11 mouse cellular contexts compared by ENCODE assay signal in the genomic region with DNA sequence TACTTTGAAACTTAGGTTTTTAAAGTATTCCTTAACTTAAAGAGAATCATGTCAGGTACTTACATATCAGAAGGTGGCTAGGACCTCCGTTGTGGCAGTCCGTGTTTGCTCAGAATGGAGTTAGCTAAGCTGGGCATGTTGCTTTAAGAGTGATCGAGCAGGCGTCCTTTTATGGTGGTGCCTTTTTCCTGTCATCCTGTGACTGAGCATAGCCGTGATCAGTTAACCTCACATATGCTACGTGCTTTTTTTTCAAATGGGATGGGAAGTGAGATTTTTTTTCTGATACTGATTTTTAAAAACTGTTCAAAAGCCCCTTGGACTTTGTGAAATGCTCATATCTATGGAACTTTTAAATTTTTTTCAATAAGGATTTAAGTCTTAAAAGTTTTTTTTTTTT. TPM values are rescaled to one million over a fixed set of nuclear protein-coding genes. Genes with fewer than 3 reads are reported as not detected.
DNase-seq lines count a peak whose midpoint lies in the region; ATAC-seq and TF ChIP-seq lines count a peak whose summit lies in the region.
"Had no signal": no experiment of that assay in that cellular context is flagged by ENCODE, and none has a peak within 500 bp of the region (broad histone marks: within the 10 kb centered on the region; RNA-seq: fewer than 3 reads in every experiment).

A gene (minus strand): TSS at position 206 of the 400 bp plus-strand sequence.

- 32% methylated on average over 6 of the region's 6 CpGs for WGBS in kidney, embryonic 14.5 days
- 40% methylated on average over 6 of the region's 6 CpGs for WGBS in embryonic facial prominence, embryonic 14.5 days
- 13% methylated on average over 6 of the region's 6 CpGs for WGBS in liver, embryonic 13.5 days (ENCODE audit: insufficient replicate concordance)
- 73% methylated on average over 6 of the region's 6 CpGs for WGBS in cerebellum, adult 2 months

- H3K36me3 ChIP-seq in kidney, embryonic 14.5 days (ENCODE audit: control insufficient read depth, insufficient read depth, low read length): no peaks in the 10 kb centered on the region
- H3K36me3 ChIP-seq in embryonic facial prominence, embryonic 14.5 days (ENCODE audit: control insufficient read depth, insufficient read depth, low read length): no peaks in the 10 kb centered on the region
- no peaks in the 10 kb centered on the region for H3K36me3 ChIP-seq in liver, embryonic 13.5 days

- no peak for DNase-seq in kidney, adult 11 months
- DNase-seq in CD4-positive helper T cell, adult 2 months (ENCODE audit: low read depth, low spot score): peak; percentile 86
- DNase-seq in embryonic facial prominence, embryonic 14.5 days (ENCODE audit: low spot score): no peak
- no peak for DNase-seq in liver, embryonic 13.5 days
- DNase-seq in adrenal gland, adult (ENCODE audit: inconsistent age in 2 of 2, low spot score in 1 of 2): no peak
- no peak for DNase-seq in cerebellum, adult 2 months
- DNase-seq in left cerebral cortex, postnatal 10 days (ENCODE audit: extremely low spot score in 1 of 2, low spot score in 2 of 2): no peak
- DNase-seq: lung, postnatal 10 days had no signal

- intact Hi-C loops in left cerebral cortex, postnatal 10 days (cut with DNase I): no loop called here

- peak within 1 kb of the TSS; percentile 18; the same call in 1 of the 2 replicates for H3K4me3 ChIP-seq in kidney, embryonic 14.5 days (ENCODE audit: low read length)
- H3K4me3 ChIP-seq in embryonic facial prominence, embryonic 14.5 days (ENCODE audit: low read depth, low read length): no peak within 1 kb of the TSS
- H3K4me3 ChIP-seq in liver, embryonic 13.5 days (replicated peaks): peak within 1 kb of the TSS; percentile 2; the same call in 1 of the 2 replicates
- no peak within 1 kb of the TSS for H3K4me3 ChIP-seq in cerebellum, adult 2 months (replicated peaks; ENCODE audit: insufficient read depth, low read depth, low read length)

- no peaks in the 10 kb centered on the region for H3K27me3 ChIP-seq in kidney, embryonic 14.5 days (ENCODE audit: control insufficient read depth, insufficient read depth, low read length)
- H3K27me3 ChIP-seq in embryonic facial prominence, embryonic 14.5 days (replicated peaks; ENCODE audit: control insufficient read depth, insufficient read depth, low read length): no peaks in the 10 kb centered on the region
- H3K27me3 ChIP-seq in liver, embryonic 13.5 days: no peaks in the 10 kb centered on the region
- H3K27me3 ChIP-seq in cerebellum, adult 2 months (ENCODE audit: control insufficient read depth, insufficient read depth, low read length): no peaks in the 10 kb centered on the region

- no peak within 1 kb of the TSS for H3K27ac ChIP-seq in kidney, embryonic 14.5 days (ENCODE audit: low read depth, low read length)
- 0 out of 2 replicates have a peak within 1 kb of the TSS, but pooled peaks have one; percentile 39 for H3K27ac ChIP-seq in embryonic facial prominence, embryonic 14.5 days (replicated peaks; ENCODE audit: low read depth, low read length)
- H3K27ac ChIP-seq in liver, embryonic 13.5 days: no peak within 1 kb of the TSS
- H3K27ac ChIP-seq in cerebellum, adult 2 months (ENCODE audit: insufficient read depth, low read length): no peak within 1 kb of the TSS

- peaks cover 29% of the 10 kb centered on the region for H3K4me1 ChIP-seq in kidney, embryonic 14.5 days (ENCODE audit: control insufficient read depth, insufficient read depth, low read length)
- no peaks in the 10 kb centered on the region for H3K4me1 ChIP-seq in embryonic facial prominence, embryonic 14.5 days (ENCODE audit: control insufficient read depth, insufficient read depth, low read length)
- peaks cover 45% of the 10 kb centered on the region for H3K4me1 ChIP-seq in liver, embryonic 13.5 days (replicated peaks)
- no peaks in the 10 kb centered on the region for H3K4me1 ChIP-seq in cerebellum, adult 2 months (ENCODE audit: control insufficient read depth, insufficient read depth, low read length)

- H3K4me2 ChIP-seq in kidney, embryonic 14.5 days (replicated peaks; ENCODE audit: low read depth, low read length): no peak within 1 kb of the TSS
- no peak within 1 kb of the TSS for H3K4me2 ChIP-seq in embryonic facial prominence, embryonic 14.5 days (ENCODE audit: low read depth, low read length)
- 0 out of 2 replicates have a peak within 1 kb of the TSS, but pooled peaks have one; percentile 12 for H3K4me2 ChIP-seq in liver, embryonic 13.5 days

- no peak for TF ChIP-seq CTCF in cerebellum, adult 2 months (IDR thresholded peaks at IDR 0.05; ENCODE audit: borderline replicate concordance, insufficient read depth, low read depth, low read length)

- no peaks in the 10 kb centered on the region for H3K9me3 ChIP-seq in kidney, embryonic 14.5 days (ENCODE audit: control insufficient read depth, low read length)
- no peaks in the 10 kb centered on the region for H3K9me3 ChIP-seq in embryonic facial prominence, embryonic 14.5 days (ENCODE audit: control insufficient read depth, low read length)
- no peaks in the 10 kb centered on the region for H3K9me3 ChIP-seq in liver, embryonic 13.5 days (replicated peaks)
- H3K9me3 ChIP-seq: G1E had no signal

- no peak for ATAC-seq in kidney, embryonic 14.5 days (ENCODE audit: low FRiP score, low TSS enrichment)
- ATAC-seq in embryonic facial prominence, embryonic 14.5 days (ENCODE audit: low read depth): no peak
- no peak for ATAC-seq in liver, embryonic 13.5 days (ENCODE audit: low read depth)
- ATAC-seq: hindbrain, embryonic 16.5 days had no signal

- no peak within 1 kb of the TSS for H3K9ac ChIP-seq in kidney, embryonic 14.5 days (ENCODE audit: low read depth, low read length)
- no peak within 1 kb of the TSS for H3K9ac ChIP-seq in embryonic facial prominence, embryonic 14.5 days (ENCODE audit: low read depth, low read length)
- 0 out of 2 replicates have a peak within 1 kb of the TSS, but pooled peaks have one; percentile 1 for H3K9ac ChIP-seq in liver, embryonic 13.5 days

- TF ChIP-seq POLR2A in cerebellum, adult 2 months (IDR thresholded peaks at IDR 0.05; ENCODE audit: borderline replicate concordance, insufficient read depth, low read length): no peak

RNA-seq across cellular contexts. Expression of the gene that starts here (rescaled TPM):
- polyA plus RNA-seq in kidney, embryonic 14.5 days (2014; fragmentation: Nextera tagmentation; extraction: Ambion mirVana): 3.9 and 4.0 TPM in 2 replicates
- polyA plus RNA-seq in embryonic facial prominence, embryonic 14.5 days (2014; fragmentation: Nextera tagmentation; extraction: Ambion mirVana): 3.5 and 5.1 TPM in 2 replicates
- 0.96 and 1.3 TPM in 2 replicates for polyA plus RNA-seq in liver, embryonic 13.5 days (2015; fragmentation: Nextera tagmentation; extraction: Ambion mirVana)
- 0.33 and 0.52 TPM in 2 replicates for polyA plus RNA-seq in cerebellum, adult 2 months (2012; rRNA removed)
- total RNA-seq in left cerebral cortex, postnatal 10 days (2021): 1 to 10 TPM; 1.0 to 1.1 TPM

Comparison
In these comparisons a context has a peak if more than half of its experiments do, and no peak if none do; other contexts are left out.
1. H3K4me3 ChIP-seq: peak in kidney, embryonic 14.5 days (single experiment) and liver, embryonic 13.5 days (single experiment); none in embryonic facial prominence, embryonic 14.5 days (single experiment) and cerebellum, adult 2 months (single experiment).